Mouse (Mus musculus) heart, adult 8-10 months (tissue): Measurements from ENCODE around the gene Tma7. TPM values are rescaled to one million over a fixed set of nuclear protein-coding genes. Genes with fewer than 3 reads are reported as not detected.

Experiments
- DNase-seq: peaks from one replicate; pipeline ENCODE4 v3.0.0; 2022; ENCODE audit warnings: low spot score
- total RNA-seq, 4 experiments: library from RNA; stranded (reverse); gene quantifications; 2 replicates each; pipeline ENCODE4 v1.2.4; 2022

Tma7 gene
- total RNA-seq, 4 experiments from 2014 or later: 220 to 257 (median 236) TPM

DNA sequence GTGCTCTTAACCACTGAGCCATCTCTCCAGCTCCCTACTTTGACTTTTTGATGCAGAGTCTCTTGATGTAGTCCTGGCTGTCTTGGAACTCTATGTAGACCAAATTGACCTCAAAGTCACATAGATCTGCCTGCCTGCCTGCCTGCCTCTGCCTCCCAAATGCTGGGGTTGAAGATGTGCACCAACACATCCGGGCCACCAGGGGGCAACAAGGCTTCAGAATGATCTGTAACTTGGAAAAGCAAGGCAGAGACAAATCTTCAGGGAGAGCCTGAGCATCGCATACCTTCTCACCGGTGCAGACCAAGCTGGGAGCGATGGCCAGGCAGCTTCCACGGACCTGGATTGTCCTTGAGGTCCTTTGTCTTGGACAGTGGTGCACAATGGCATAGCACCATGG lies 36.1 kb downstream of the Tma7 start:
- DNase-seq: peak; percentile 57

DNA sequence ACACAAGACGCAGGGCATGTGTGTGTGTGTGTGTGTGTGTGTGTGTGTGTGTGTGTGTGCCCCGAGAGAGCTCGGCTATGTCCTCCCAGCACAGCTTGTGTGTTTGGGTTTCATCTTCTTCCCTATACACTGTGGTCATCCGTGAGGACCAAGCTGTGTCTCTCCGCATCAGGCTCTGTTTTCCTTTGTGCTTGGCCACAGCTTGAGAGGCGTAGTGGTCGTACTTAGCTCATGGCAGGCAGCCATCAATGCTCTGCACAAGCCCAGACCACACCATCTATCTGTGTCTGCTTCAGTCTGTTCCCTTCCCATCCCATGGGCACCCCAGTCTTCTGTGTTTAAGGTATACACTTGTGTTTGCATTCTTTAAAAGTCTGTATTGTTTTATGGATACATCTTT lies 41.0 kb downstream of the Tma7 start:
- no peak for DNase-seq

DNA sequence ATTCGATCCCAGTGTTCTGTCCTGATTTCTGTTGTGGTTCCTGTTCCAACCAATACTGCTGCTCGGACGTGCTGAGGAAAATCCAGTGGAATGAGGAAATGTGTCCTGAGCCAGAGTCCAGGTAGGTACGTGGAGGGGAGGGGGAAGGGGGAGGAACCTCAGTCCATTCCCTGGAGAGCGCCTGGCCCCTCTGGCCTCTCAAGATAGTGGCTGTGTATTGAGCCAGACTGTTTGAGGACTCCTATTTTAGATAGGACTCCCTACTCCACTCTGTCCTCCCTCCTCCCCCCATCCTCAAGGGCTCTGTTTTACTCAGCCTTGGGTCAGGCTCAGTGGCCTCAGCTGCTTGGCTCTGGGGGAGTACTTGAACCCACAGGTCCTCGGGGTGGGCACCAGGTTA lies 41.5 kb downstream of the Tma7 start:
- no peak for DNase-seq

DNA sequence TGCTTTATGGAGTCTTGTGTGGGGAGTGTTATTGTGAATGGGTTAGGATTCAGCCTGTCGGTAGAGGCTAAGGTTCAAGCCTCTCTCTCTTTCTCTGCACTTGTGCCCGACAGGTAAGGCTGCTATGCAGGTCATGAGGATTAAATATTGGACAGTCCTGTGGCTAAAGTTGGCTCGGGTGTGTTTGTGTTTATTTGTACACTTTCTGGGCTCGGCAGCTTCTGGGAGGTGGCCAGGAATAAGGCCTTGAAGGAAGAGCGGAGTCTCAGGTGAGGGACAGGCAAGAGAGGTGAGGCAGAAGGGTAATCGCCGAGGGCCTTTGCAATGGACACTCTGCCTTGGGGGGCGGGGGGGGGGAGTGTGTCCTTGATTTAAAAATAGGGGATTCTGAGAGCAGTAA lies 42.2 kb downstream of the Tma7 start:
- DNase-seq: no peak

DNA sequence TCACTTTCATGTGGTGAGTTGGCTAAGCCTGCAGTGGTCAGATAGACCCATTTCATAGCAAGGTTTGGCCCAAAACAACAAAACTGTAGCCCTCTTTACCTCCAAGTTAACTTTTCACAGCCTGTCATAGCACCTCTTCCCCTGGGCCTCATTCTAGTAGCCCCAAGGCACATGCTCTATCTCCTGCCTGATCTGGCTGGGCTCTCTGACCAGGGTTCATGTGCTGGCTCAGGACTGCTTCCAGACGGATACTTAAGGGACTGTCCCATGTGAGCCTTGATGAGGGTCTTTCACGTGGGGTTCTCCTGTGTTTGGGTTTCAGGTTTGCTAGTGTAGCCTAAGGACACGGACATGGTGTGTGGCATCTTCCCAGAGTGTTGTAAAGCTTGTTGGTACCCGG lies 42.7 kb downstream of the Tma7 start:
- no peak for DNase-seq

DNA sequence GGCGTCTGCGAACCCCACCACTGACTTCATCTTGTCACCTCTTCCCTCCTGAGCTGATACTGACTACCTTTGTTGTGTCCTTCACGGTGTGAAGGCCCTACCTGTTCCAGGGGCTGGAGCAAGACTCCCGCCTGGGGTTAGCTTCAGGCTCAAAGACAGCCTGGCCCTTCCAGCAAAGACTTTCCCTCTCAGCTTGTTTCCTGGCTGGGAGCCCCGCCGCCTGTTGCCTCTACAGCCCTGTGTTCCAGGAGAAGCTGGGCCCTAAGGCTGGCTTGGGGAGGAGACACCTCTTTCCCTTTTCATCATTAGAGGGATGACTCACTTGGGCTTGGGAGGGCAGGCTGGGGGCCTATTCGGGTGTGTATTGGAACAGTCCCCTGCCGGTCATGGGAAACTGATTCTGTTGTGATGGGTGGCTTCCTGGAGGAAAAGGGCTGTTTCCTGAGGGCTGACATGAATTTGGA lies 43.5 kb downstream of the Tma7 start:
- DNase-seq: peak; percentile 84

DNA sequence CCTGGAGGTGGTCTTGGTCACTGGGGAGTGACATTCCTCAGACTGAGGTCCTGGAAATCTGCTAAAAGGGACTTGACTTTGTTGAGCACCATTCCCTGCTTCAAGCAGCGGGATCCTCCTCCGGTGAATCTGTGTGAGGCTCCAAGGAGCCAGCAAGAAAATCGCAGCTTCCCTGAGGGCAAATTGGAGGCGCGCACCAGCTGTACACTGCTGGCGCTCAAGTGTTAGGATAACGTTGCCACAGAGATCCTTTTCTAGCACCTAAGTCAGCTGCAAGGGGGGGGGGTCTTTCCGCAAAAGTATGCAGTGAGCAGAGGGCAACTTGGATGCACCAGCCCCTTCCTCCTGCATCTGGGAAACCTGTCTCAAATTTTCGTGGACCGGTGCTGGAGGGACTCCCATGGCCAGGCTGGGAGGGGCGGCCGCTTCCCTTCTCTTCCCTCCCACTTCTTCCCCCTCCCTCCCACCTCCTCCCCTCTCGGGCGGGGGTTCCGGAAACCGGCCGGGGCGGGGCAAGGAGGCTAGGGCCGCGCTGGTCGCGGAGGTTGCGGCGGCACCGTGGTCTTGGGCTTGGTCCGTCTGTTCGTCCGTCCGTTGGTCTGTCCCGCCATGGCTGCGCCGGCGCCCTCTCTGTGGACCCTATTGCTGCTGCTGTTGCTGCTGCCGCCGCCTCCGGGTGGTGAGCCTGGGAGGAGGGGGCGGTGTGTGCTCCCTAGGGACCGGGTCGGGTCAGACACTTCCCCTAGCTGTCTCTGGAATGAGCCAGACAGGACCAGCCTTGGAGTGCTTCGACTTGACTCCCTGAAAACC lies 44.1 kb downstream of the Tma7 start, which contains the start of gene Shisa5:
Gene Shisa5, plus strand, starts transcription at position 480 of the 810 bp plus-strand sequence.
- DNase-seq: peak; percentile 87

DNA sequence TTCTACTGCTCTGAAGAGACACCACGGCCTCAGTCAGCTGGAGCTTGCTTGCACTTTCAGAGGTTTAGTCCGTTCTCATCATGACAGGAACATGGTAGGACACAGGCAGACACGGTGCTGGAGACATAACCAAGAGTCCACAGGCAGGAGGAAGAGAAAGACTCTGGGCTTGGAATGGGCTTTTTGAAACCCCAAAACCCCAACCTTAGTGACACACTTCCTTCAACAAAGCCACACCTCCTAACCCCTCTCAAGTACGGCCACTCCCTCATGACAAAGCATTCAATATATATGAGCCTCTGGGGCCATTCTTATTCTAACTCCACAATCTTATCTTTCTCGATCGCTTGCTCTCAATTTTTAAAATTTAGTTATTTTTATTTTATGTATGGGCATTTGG lies 50.0 kb downstream of the Tma7 start:
- no peak for DNase-seq

DNA sequence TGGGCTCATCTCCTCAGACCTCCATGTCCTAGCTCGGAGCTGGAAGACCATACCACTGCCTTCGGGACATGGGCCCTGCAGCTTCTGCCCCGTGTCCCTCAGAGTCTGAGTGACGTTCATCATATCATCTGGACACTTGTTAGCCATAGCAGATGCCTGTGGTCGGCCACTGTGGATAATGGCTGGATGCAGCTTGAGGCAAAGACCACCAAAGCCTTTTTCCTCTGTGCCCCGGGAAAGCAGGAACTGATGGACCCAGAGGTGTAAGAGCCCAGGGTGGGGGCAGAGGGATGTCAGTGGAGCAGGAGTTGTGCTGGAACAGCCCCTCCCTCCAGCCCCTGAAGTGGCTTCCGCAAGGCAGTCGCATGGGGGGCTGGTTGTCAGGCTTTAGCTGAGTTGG lies 50.7 kb downstream of the Tma7 start:
- no peak for DNase-seq

DNA sequence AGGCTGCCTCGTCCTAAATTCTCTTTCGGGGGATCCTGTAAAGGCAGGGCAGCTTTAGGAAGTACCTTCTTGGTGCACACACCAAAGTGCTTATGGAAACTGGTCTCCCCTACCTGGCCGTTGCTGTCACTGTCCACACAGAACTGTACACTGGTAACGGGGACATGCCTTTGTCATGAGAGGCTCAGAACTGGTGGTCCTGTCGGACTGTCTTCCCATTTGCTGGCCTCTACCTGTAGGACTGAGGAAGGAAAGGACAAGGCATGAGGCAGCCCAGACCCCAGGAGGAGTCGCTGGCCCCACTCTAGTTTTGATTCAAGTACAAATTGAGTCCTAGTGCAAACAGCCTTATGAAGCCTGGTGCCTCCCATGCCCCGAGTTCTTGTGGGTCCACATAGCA lies 51.4 kb downstream of the Tma7 start:
- no peak for DNase-seq

DNA sequence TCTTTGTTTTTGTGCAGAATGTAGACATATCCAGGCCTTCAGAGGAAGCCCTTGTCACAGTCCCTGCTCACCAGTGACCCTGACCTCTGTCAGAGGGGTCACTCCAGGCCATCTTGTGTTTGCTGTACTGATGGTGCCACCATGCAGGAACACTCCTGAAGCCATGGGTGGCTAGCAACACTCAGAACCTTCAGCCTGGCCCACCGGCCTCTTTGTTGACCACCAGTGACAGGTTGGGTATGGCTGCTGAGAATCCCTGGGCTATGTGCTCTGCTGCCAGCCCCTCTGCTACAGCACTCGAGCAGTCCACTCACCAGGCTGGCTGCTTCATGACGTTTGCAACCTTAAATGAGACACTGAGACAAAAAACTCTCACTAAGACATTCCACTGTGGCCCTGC lies 52.1 kb downstream of the Tma7 start:
- DNase-seq: no peak

DNA sequence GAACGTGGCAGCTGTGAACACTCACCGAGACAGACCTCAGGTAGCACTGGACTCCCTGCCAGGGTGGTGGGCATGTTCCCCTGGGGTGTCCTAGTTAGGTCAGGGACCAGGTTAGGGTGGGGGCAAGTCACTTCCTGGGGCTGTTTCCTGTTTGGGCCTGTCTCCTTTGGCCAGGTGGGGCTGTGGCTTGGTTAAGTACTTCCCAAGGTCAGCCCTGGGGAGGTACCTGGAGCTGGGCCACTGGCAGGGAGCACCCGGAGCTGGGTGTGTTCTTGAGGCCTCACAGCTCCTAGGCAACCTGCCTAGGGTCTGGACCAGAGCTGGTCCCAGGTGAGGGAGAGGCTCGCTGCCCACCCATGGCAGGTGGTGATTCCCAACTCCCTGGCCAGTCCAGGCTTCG lies 53.5 kb downstream of the Tma7 start:
- no peak for DNase-seq

DNA sequence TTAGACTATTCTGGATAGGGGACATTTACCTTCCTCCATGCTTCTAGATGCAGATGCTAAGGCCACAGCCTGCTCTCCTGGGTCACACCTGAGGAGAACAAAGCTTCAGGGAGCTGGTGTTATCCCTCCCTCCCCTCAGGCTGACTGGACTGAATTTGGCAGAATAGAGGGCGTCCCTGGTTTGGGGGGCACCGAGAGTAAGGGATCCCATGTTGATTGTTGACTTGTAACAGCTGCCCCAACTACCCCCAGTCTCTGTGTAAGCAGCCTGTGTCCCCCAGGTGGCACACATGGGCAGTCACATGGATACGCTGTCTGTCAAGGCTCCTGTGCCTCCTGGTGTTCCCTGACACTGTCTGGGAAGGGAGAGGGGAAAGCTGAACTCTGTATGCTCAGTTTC lies 54.0 kb downstream of the Tma7 start:
- no peak for DNase-seq

DNA sequence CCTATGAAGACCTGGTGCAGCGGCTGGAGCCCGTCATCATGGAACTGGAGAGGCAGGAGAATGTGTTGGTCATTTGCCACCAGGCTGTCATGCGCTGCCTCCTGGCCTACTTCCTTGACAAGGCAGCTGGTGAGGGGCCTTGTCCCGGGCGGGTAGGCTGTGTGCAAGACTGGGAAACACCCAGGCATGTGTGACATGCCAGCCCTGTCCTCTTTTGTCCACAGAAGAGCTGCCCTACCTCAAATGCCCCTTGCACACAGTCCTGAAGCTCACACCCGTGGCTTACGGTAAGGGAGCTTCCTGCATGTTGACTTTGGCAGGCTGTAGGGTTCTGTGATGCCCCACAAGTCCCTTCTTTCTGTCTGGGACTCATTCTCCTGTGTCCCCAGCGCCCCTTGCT lies 54.9 kb downstream of the Tma7 start:
- DNase-seq: peak; percentile 39

Other genes starting within 250 kb of the Tma7 start
- 10 to 100 TPM; 16.6 to 23.6 (median 21.4) TPM for gene Slc26a6, start 229.3 kb downstream of the Tma7 start, total RNA-seq
- under 1 TPM in 1 of 4 experiments, not detected in 3; 0.28 TPM for gene Tmem89, start 168.0 kb downstream of the Tma7 start, total RNA-seq
- gene Uqcrc1, start 146.0 kb downstream of the Tma7 start, total RNA-seq: 1,000 to 10,000 TPM; 2,127 to 2,243 (median 2,213) TPM
- under 1 TPM; 0.31 to 0.49 (median 0.32) TPM for gene Col7a1, start 129.0 kb downstream of the Tma7 start, total RNA-seq
- gene Ucn2, start 96.6 kb downstream of the Tma7 start, total RNA-seq: not detected
- gene Pfkfb4, start 90.8 kb downstream of the Tma7 start, total RNA-seq: 1 to 10 TPM; 1.4 to 2.1 (median 1.9) TPM
- 10 to 100 TPM; 30.1 to 36.9 (median 33.7) TPM for gene Shisa5, start 44.0 kb downstream of the Tma7 start, total RNA-seq
- 10 to 100 TPM; 16.3 to 19.2 (median 17.6) TPM for gene Trex1, start 22.9 kb downstream of the Tma7 start, total RNA-seq
- gene Atrip, start 8.5 kb downstream of the Tma7 start, total RNA-seq: 1 to 10 TPM; 8.1 to 9.4 (median 8.5) TPM
- 10 to 100 TPM; 10.5 to 13.4 (median 12.7) TPM for gene Ccdc51, start 94 bp downstream of the Tma7 start, total RNA-seq
- gene Plxnb1, start 12.8 kb upstream of the Tma7 start, total RNA-seq: 10 to 100 TPM; 21.6 to 25.9 (median 22.9) TPM
- not detected for gene Fbxw21, start 79.5 kb upstream of the Tma7 start, total RNA-seq
- not detected for gene Fbxw13, start 113.4 kb upstream of the Tma7 start, total RNA-seq
- gene Fbxw20, start 152.2 kb upstream of the Tma7 start, total RNA-seq: not detected
- gene Fbxw14, start 205.1 kb upstream of the Tma7 start, total RNA-seq: not detected